Mouse (Mus musculus) liver, adult 2 months (tissue): ENCODE data around the gene Xpo4. TPM values are rescaled to one million over a fixed set of nuclear protein-coding genes. Genes with fewer than 3 reads are reported as not detected.

Experiments used
- DNase-seq: peaks from one replicate; pipeline ENCODE4 v3.0.0-alpha.2; 2011; ENCODE audit warnings: low read depth, low spot score; ENCODE audit errors: extremely low read depth
- H3K27ac ChIP-seq: fragments of 200-500 bp; replicated peaks from 2 replicates; pipeline ENCODE4 v1.5.1; 2012; ENCODE audit warnings: low read depth, mild to moderate bottlenecking, control low read depth, inconsistent platforms, low read length; ENCODE audit not compliant: insufficient read depth
- H3K27me3 ChIP-seq: fragments of 200-500 bp; 2 replicates; pipeline ENCODE4 v1.6.1; 2012; ENCODE audit warnings: mild to moderate bottlenecking, moderate library complexity, low read length, inconsistent platforms; ENCODE audit not compliant: control insufficient read depth, insufficient read depth
- H3K36me3 ChIP-seq: fragments of 200-500 bp; 2 replicates; pipeline ENCODE4 v1.6.1; 2012; ENCODE audit warnings: low read length, inconsistent platforms; ENCODE audit not compliant: control insufficient read depth, insufficient read depth
- H3K4me1 ChIP-seq: fragments of 200-500 bp; 2 replicates; pipeline ENCODE4 v1.6.1; 2011; ENCODE audit warnings: low read length; ENCODE audit not compliant: control insufficient read depth, insufficient read depth
- H3K4me3 ChIP-seq: fragments of 200-500 bp; 2 replicates; pipeline ENCODE4 v1.5.1; 2011; ENCODE audit warnings: low read depth, mild to moderate bottlenecking, control low read depth, low read length, moderate library complexity; ENCODE audit not compliant: insufficient read depth
- H3K79me2 ChIP-seq: fragments of 200-500 bp; 2 replicates; pipeline ENCODE4 v1.6.1; 2012; ENCODE audit warnings: inconsistent platforms, mild to moderate bottlenecking, low read length, moderate library complexity; ENCODE audit not compliant: control insufficient read depth, insufficient read depth
- H3K9ac ChIP-seq: fragments of 200-500 bp; 2 replicates; pipeline ENCODE4 v1.6.1; 2012; ENCODE audit warnings: low read depth, mild to moderate bottlenecking, control low read depth, inconsistent platforms, low read length
- CTCF ChIP-seq: fragments of 200-500 bp; IDR thresholded peaks from 2 replicates; pipeline ENCODE4 v1.5.1; 2011; ENCODE audit warnings: low read depth, low read length, control low read depth
- POLR2A ChIP-seq: fragments of 200-500 bp; IDR thresholded peaks from 2 replicates; pipeline ENCODE4 v1.6.1; 2011; ENCODE audit warnings: low read length, control low read depth; ENCODE audit not compliant: insufficient read depth; ENCODE audit errors: extremely low read depth
- WGBS: fragments of 180-500 bp; shearing (Covaris S2); methylation state at CpG from one replicate; pipeline ENCODE4 v1.1.7; 2018; 5-methylcytosine and 5-hydroxymethylcytosine counted together
- polyA plus RNA-seq: library from polyadenylated mRNA; depleted of rRNA; stranded (reverse); fragments of >200 nt; gene quantifications from 2 replicates; pipeline ENCODE4 v1.2.3, GENCODE M21; 2012
- total RNA-seq: library from RNA; depleted of rRNA; stranded (reverse); fragments of >200 nt; gene quantifications from 2 replicates; pipeline ENCODE4 v1.2.3, GENCODE M21; 2014

Gene Xpo4
- total and polyA plus RNA-seq, 2 experiments: 1.6 to 8.1 TPM

- Histone ChIP-seq H3K27me3 (no peaks in the 10 kb centered on the region), H3K4me3 (no peak overlapping the region), H3K27ac (no peak overlapping the region), H3K4me1 (no peaks in the 10 kb centered on the region), H3K9ac (no peak overlapping the region), H3K79me2 (no peaks in the 10 kb centered on the region), H3K36me3 (no peaks in the 10 kb centered on the region)
- DNase-seq: no peak
- no peak for TF ChIP-seq CTCF
- no peak for TF ChIP-seq POLR2A
- WGBS: 39% methylated on average over 5 of the region's 5 CpGs
These were observed 130.9 kb downstream of the Xpo4 start for GRCm38 (mm10) chr14:57534346-57534745.

DNA sequence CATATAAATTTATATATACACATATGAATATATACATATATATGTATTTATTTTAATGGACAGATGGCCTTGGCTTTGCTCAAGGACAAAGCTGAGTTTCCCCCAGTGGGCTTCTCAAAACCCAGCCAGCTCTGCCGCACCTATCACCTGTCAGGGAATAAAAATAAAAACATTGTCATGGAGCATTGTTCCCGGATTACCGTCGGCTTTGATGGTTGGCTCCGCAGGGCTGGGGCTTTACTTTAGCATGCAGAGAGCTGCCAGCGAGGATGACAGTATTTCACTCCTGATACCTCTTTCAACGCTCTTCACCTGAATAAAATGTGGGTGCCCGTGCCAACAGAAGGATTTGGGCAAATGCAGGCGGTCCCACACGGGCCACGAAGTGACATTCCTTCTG, 131.4 kb downstream of the Xpo4 start:
- H3K36me3 ChIP-seq: no peaks in the 10 kb centered on the region
- H3K9ac ChIP-seq: no peak overlapping the region
- no peak for DNase-seq
- H3K27ac ChIP-seq: no peak overlapping the region
- no peak for TF ChIP-seq CTCF
- no peak for TF ChIP-seq POLR2A
- no peak overlapping the region for H3K4me3 ChIP-seq
- 49% methylated on average over 11 of the region's 11 CpGs for WGBS
- H3K4me1 ChIP-seq: no peaks in the 10 kb centered on the region
- H3K79me2 ChIP-seq: no peaks in the 10 kb centered on the region
- no peaks in the 10 kb centered on the region for H3K27me3 ChIP-seq

GRCm38 (mm10) chr14:57533214-57533613, 132.0 kb downstream of the Xpo4 start:
- 50% methylated on average over 3 of the region's 3 CpGs for WGBS
- H3K4me3 ChIP-seq: no peak overlapping the region
- TF ChIP-seq POLR2A (no peak), CTCF (peak; percentile 90)
- no peaks in the 10 kb centered on the region for H3K27me3 ChIP-seq
- H3K79me2 ChIP-seq: no peaks in the 10 kb centered on the region
- H3K9ac ChIP-seq: no peak overlapping the region
- H3K36me3 ChIP-seq: no peaks in the 10 kb centered on the region
- H3K27ac ChIP-seq: no peak overlapping the region
- H3K4me1 ChIP-seq: no peaks in the 10 kb centered on the region
- no peak for DNase-seq

- H3K27me3 ChIP-seq: 0 out of 2 replicates have a peak, but pooled peaks cover under 1% of the 10 kb centered on the region
- H3K79me2 ChIP-seq: no peaks in the 10 kb centered on the region
- no peak overlapping the region for H3K27ac ChIP-seq
- no peak overlapping the region for H3K4me3 ChIP-seq
- 72% methylated on average over 3 of the region's 3 CpGs for WGBS
- no peak overlapping the region for H3K9ac ChIP-seq
- TF ChIP-seq POLR2A (no peak), CTCF (no peak)
- H3K36me3 ChIP-seq: no peaks in the 10 kb centered on the region
- no peak for DNase-seq
- H3K4me1 ChIP-seq: no peaks in the 10 kb centered on the region
These were observed 132.7 kb downstream of the Xpo4 start for GRCm38 (mm10) chr14:57532577-57532976.

GRCm38 (mm10) chr14:57529786-57530515, 135.3 kb downstream of the Xpo4 start:
- Histone ChIP-seq H3K27ac (no peak overlapping the region), H3K27me3 (peaks cover 5% of the 10 kb centered on the region; the same call in 1 of the 2 replicates), H3K9ac (no peak overlapping the region), H3K36me3 (no peaks in the 10 kb centered on the region), H3K4me3 (no peak overlapping the region), H3K79me2 (no peaks in the 10 kb centered on the region), H3K4me1 (0 out of 2 replicates have a peak, but pooled peaks cover 2% of the 10 kb centered on the region)
- WGBS: 67% methylated on average over 5 of the region's 5 CpGs
- no peak for DNase-seq
- TF ChIP-seq POLR2A (no peak), CTCF (no peak)

- Histone ChIP-seq H3K4me1 (peaks cover 7% of the 10 kb centered on the region), H3K27me3 (peaks cover 9% of the 10 kb centered on the region), H3K9ac (no peak overlapping the region), H3K27ac (no peak overlapping the region), H3K79me2 (no peaks in the 10 kb centered on the region), H3K36me3 (no peaks in the 10 kb centered on the region), H3K4me3 (no peak overlapping the region)
- WGBS: 56% methylated on average over 10 of the region's 10 CpGs
- no peak for TF ChIP-seq CTCF
- no peak for TF ChIP-seq POLR2A
- no peak for DNase-seq
These were observed 136.0 kb downstream of the Xpo4 start for GRCm38 (mm10) chr14:57529086-57529785.
